Mouse (Mus musculus) spleen, postnatal 36 days (tissue): Measurements from ENCODE around the gene Fat3.

Source experiments
- DNase-seq, 2 experiments: peaks; one replicate each; pipeline ENCODE4 v3.0.0; 2022; ENCODE audit warnings: low spot score in 2 of 2, mixed read lengths in 1 of 2

The Fat3 gene

GRCm38 (mm10) chr9:16144684-16145083 lies 356.4 kb downstream of the Fat3 start:
- no peak for DNase-seq

DNA sequence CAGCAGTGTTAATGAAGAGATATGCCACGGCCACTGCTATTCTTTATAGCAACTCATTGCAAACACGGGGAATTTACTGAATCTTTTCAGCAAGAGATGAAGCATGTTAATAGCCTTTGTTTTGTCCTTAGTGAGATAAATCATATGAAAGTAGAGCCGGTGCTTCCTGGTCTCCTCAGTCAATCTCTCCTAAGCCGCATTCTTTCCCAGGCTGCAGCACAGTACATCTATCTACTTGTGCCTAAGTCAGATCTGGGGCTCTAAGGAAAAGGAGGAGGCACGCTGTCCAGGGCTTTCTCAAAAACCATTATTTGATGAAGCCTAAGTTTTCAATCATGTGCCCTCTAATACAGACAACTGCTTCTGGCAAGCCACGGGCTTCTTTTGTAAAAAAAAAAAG lies 361.8 kb downstream of the Fat3 start:
- no peak for DNase-seq

DNA sequence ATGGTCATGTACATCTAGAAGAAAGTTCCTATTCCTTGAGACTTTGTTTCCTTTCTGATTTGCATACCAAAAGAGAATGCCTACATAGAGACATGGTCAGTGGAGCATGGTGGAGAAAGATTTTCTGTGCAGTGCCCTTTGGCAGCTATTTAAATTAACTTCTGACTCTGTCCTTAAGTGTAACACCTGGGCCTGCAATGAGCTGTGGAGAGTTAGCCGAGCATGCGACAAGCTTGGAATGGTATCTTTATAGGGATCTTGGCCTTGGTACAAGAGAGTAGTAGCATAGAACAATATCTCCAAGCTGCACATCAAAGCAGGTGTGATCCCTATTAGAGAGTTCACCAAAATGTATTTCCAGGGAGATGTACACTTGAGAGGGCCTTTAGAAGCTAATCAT lies 368.0 kb downstream of the Fat3 start:
- DNase-seq = no peak

DNA sequence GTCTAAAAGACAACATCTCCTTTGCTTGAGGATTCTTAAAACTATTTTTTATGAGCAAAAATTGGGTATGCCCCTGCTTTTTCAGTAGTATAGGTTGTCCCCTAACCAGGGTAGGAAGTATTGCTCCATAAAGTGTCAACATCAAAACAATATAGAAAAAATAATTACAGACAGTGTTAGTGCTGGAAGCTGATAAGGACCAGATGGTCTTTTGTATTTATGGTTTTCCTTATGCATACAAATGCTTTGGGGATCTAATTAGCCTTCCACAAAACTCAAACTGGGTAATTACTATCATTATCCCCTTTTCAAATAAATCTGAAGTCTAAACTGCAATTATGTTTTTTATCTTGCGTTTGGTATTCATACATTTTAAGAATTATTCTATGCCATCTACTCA lies 368.5 kb downstream of the Fat3 start:
- DNase-seq = no peak

GRCm38 (mm10) chr9:16121756-16122155 lies 379.3 kb downstream of the Fat3 start:
- no peak for DNase-seq

DNA sequence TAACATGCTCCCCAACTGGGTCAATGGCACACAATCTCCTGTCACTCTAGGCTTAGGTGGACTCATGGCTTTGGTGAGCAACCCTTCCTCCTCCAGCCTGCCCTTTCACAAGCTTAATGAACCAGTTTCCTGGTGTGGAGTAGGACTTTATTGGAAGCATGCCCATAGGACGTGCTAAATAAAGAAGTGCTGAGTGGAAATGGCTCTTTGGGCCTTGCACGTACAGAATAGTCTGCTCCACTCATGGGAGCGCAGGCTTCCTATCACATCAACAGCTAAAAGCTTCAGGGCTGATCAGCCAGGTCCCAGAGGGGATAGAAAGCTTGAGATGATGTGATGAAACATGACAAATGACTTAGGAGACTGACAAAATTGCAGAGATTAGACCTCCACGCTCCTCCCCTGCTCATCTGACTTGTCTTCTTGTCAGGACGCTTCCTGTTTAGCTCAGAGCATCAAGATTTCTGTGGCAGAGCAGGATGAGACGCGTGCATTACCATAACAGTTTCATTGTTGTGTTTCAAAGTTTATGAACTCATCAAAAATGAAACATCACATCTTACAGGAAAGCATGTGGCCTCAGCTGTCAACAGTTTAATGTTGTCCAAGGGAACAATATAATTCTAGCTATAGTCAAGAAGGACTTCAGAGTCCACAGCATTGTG lies 386.1 kb downstream of the Fat3 start:
- no peak for DNase-seq

DNA sequence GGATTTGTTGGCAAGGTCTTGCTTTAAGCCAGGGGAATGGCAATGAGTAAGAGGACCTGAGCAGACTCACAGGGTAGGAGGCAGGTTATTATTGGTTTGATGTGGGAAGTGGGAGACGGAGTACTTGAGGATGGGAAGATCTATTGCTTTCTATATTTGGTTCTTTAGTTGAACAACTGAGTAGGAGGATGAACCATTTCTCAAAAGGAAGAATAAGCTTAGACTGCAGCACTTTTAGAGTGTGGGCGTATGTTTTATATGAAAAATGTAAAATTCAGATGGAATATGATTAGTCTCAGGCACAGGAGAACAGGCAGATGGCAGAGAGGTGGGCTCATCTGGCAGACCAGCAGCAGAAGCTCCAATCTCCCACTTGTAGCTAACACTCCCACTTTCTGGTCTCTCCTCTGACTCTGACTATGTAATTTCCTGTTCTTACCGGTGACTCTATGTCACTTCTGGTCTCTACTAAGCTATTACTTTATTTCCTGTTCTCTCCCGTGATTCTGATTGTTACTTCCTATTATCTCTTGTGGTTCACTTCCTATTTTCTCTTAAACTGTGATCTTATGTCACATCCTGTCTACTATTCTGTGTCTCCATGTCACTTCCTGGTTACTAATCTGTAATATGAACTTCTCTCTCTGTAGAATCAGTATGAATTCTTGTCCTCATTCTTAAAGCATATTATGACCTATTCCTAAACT lies 387.0 kb downstream of the Fat3 start:
- no peak for DNase-seq

- DNase-seq = no peak
Observed at GRCm38 (mm10) chr9:16107900-16108299, 393.2 kb downstream of the Fat3 start.

DNA sequence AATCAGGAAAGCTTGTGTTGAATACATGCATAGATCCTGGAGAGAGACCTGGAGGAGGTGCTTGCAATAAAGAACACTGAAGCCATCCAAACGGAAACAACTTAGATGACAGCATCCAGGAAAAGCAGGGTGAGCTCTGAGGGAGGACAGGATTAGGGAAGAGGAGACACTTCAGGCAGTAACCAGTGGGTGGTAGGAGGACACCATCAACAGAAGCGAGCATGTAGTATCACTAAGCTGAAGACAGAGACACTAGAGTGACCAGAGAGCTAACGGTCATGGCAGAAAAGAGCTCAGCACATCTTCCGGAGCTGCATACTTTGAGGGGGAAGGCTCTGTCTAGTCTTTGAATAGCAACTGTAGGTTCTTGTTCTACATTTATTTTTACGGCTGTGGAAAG lies 393.7 kb downstream of the Fat3 start:
- no peak for DNase-seq

- no peak for DNase-seq
Observed at GRCm38 (mm10) chr9:16098553-16098952, 402.5 kb downstream of the Fat3 start.

- no peak for DNase-seq
Observed at GRCm38 (mm10) chr9:16093047-16093668, 407.9 kb downstream of the Fat3 start.

DNA sequence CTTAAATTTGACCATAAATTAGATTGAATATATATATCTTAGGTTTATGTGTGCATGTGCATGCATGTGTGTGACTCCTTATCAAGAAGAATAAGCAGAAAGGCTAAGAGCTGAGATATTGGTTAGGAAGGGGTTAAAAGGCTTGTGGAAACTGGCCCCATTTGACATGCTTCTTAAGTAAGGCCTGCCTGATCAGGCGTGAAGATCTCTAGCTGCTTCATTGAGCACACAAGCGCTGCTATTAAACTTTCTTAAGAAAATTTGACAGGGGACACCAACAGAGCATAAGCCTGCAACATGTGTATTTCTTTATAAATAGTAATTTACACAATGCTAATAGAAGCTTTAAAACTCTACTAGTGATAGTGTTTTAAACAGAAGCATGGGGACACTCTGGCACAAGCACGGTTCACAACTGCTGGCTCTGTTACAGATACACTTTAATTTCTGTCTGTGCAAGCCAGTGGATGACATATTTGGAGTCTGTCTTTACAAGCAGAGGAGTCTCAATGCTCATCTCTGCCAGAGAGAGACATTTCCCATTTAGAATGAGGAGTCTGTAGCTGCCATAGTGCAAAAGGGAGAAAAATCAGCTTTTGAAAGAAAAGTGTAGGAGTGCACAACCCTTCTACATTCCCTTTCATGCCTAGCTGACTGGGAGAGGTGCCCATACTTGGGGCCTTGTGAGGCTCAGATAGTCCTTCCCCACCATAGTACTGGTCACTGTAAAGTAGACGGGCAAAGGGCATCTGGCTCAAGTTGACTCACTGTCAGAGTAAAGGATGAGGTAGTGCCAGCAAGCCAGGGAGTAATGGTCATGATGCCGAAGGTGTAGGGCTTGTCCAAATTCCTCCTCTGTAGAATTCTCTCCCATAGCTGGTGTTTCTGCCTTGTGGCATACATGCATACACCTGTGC lies 408.8 kb downstream of the Fat3 start:
- no peak for DNase-seq

DNA sequence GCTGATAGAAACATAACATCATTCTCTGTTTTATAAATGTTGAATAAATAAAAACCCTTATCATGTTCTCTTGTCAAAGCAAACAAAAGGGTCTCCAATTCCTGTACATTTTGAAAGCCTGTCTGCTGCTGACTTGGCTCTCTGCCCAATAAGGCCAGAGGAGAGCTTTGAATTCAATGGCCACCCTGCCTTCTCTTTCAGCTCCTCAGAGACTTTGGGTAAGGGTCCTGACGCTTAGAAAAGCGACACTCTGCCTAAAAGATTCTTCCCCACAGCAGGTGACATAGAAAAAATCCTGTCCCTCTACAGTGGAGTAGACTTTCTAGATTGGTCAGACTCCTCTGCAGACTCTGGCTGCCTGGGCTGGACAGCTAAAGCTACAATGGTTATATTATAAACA lies 421.8 kb downstream of the Fat3 start:
- DNase-seq = no peak

- no peak for DNase-seq
Observed at GRCm38 (mm10) chr9:16074664-16075063, 426.4 kb downstream of the Fat3 start.

DNA sequence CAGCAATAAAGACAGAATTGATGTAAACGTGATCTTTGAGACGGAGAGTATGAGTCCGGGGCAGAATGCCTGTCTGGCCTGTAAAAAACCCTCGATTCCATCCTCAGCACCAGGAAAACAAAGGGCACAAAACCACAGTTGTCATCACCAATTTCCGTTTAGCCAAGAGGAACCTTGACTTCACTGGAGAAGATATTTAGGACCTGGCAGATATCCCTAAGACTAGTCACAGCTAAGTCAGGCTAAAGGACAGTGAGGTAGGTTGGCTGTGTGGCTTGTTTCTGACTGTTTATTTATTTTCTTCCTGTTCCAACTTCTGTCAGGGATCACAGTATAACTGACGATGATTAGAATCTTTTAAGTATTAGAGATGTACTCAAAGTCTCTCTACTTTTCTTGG lies 427.0 kb downstream of the Fat3 start:
- DNase-seq = no peak

GRCm38 (mm10) chr9:16063447-16063846 lies 437.6 kb downstream of the Fat3 start:
- no peak for DNase-seq

- no peak for DNase-seq
Observed at GRCm38 (mm10) chr9:16062472-16062871, 438.6 kb downstream of the Fat3 start.

DNA sequence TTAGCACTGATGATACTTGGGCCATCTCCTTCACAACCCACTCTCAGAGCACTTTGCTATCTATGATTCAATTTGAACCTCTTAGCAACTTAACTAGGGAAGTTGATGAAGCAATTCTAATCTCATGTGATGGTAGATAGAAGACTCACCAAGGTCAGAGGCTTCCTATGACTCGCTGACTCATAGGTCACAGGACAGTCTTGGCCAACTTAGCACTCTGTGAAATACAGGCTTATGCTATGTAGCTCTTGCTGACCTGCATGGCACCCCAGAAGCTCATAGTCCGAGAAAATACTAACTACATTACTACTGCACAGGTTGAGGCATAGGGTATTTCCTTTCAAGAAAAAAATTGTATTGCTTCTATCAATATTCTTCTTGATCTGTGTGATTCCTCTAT lies 454.4 kb downstream of the Fat3 start:
- no peak for DNase-seq

- no peak for DNase-seq
Observed at GRCm38 (mm10) chr9:16037375-16037774, 463.7 kb downstream of the Fat3 start.

GRCm38 (mm10) chr9:16036346-16036745 lies 464.7 kb downstream of the Fat3 start:
- DNase-seq = no peak

- no peak for DNase-seq
Observed at GRCm38 (mm10) chr9:16029715-16030285, 471.3 kb downstream of the Fat3 start.

DNA sequence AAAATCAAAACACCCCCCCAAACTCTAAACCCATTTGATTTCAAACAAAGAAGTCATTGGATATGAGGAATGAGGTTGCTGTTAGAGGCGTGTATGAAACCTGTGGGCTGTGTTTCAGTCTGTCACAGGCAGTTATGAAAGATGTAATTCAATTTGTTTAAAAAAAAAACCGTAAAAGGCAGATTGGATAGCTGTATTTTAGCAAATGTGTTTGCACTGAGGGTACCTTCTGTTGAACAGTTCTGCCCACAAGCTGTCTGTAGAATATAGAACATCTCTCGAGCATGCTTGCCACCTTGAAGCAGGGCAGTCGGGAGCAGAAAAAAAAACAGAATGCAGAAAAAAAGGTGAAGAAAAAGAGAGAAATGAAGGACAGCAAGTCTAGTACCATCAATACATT lies 472.0 kb downstream of the Fat3 start:
- no peak for DNase-seq
